Mouse (Mus musculus) megakaryocyte, embryonic 14.5 days (primary cell): ENCODE measurements around the gene Plch2.

ENCODE experiments used
- FLI1 ChIP-seq: IDR thresholded peaks from 2 replicates; pipeline ENCODE4 v1.6.1; 2012; ENCODE audit warnings: low read length, inconsistent platforms, mixed read lengths
- GATA1 ChIP-seq: IDR thresholded peaks from 3 replicates; pipeline ENCODE4 v1.6.1; 2012; ENCODE audit warnings: mixed read lengths, low read length, inconsistent platforms, borderline replicate concordance

- TF ChIP-seq FLI1 = no peak
- no peak for TF ChIP-seq GATA1
Observed at GRCm38 (mm10) chr4:155014244-155014643, 42.3 kb downstream of the Plch2 start.
